Mouse (Mus musculus) kidney, embryonic 14.5 days (tissue): Measurements from ENCODE around the gene Cox10. TPM values are rescaled to one million over a fixed set of nuclear protein-coding genes. Genes with fewer than 3 reads are reported as not detected.

Experiments used
- ATAC-seq: fragments of 200-750 bp; cut with Nextera tagmentation; 2 replicates; pipeline ENCODE4 v1.8.0; 2017; ENCODE audit warnings: moderate number of reproducible peaks, mild to moderate bottlenecking, moderate TSS enrichment, moderate library complexity; ENCODE audit not compliant: low FRiP score, low TSS enrichment
- H3K27ac ChIP-seq: fragments of 300-500 bp; sonication (generic); 2 replicates; pipeline ENCODE4 v1.5.1; 2014; ENCODE audit warnings: low read depth, mild to moderate bottlenecking, low read length, moderate library complexity, mixed read lengths
- H3K27me3 ChIP-seq: fragments of 300-500 bp; sonication (generic); 2 replicates; pipeline ENCODE4 v1.6.1; 2014; ENCODE audit warnings: mild to moderate bottlenecking, low read length; ENCODE audit not compliant: control insufficient read depth, insufficient read depth
- H3K36me3 ChIP-seq: fragments of 300-500 bp; sonication (generic); 2 replicates; pipeline ENCODE4 v1.6.1; 2014; ENCODE audit warnings: low read length, mixed read lengths; ENCODE audit not compliant: control insufficient read depth, insufficient read depth
- H3K4me1 ChIP-seq: fragments of 300-500 bp; sonication (generic); 2 replicates; pipeline ENCODE4 v1.6.1; 2014; ENCODE audit warnings: low read length, mixed read lengths; ENCODE audit not compliant: control insufficient read depth, insufficient read depth
- H3K4me2 ChIP-seq: fragments of 300-500 bp; sonication (generic); replicated peaks from 2 replicates; pipeline ENCODE4 v1.6.1; 2014; ENCODE audit warnings: low read depth, mild to moderate bottlenecking, low read length
- H3K4me3 ChIP-seq: fragments of 300-500 bp; sonication (generic); 2 replicates; pipeline ENCODE4 v1.5.1; 2014; ENCODE audit warnings: mild to moderate bottlenecking, low read length
- H3K9ac ChIP-seq: fragments of 300-500 bp; sonication (generic); 2 replicates; pipeline ENCODE4 v1.6.1; 2014; ENCODE audit warnings: low read depth, mild to moderate bottlenecking, low read length, moderate library complexity
- H3K9me3 ChIP-seq: fragments of 300-500 bp; sonication (generic); 2 replicates; pipeline ENCODE4 v1.6.1; 2016; ENCODE audit warnings: low read length; ENCODE audit not compliant: control insufficient read depth
- WGBS: fragments of 180-500 bp; shearing (Covaris S2); extraction: QIAGEN DNeasy Blood & Tissue Kit; methylation state at CpG from one replicate; pipeline ENCODE4 v1.1.7; 2014; 5-methylcytosine and 5-hydroxymethylcytosine counted together
- polyA plus RNA-seq: library from polyadenylated mRNA; unstranded; fragments of >200 nt; fragmentation: Nextera tagmentation; extraction: Ambion mirVana; gene quantifications from 2 replicates; pipeline ENCODE4 v1.2.1, GENCODE M21; 2014

Cox10 gene
- polyA plus RNA-seq, 1 experiment from 2014 or later: 30.2 TPM

GRCm38 (mm10) chr11:64062226-64062625 lies 17.0 kb downstream of the Cox10 start:
- H3K4me3 ChIP-seq: no peak overlapping the region
- peaks cover 10% of the 10 kb centered on the region; the same call in 1 of the 2 replicates for H3K36me3 ChIP-seq
- H3K4me1 ChIP-seq: no peaks in the 10 kb centered on the region
- no peaks in the 10 kb centered on the region for H3K9me3 ChIP-seq
- ATAC-seq: no peak
- 93% methylated on average over 4 of the region's 4 CpGs for WGBS
- H3K4me2 ChIP-seq: no peak overlapping the region
- H3K9ac ChIP-seq: no peak overlapping the region
- H3K27ac ChIP-seq: no peak overlapping the region
- no peaks in the 10 kb centered on the region for H3K27me3 ChIP-seq

- peaks cover 10% of the 10 kb centered on the region; the same call in 1 of the 2 replicates for H3K36me3 ChIP-seq
- WGBS: 93% methylated on average over 2 of the region's 2 CpGs
Observed at GRCm38 (mm10) chr11:64059305-64059704, 20.0 kb downstream of the Cox10 start.

GRCm38 (mm10) chr11:64058474-64058873 lies 20.8 kb downstream of the Cox10 start:
- no peak for ATAC-seq
- H3K9ac ChIP-seq: no peak overlapping the region
- H3K4me2 ChIP-seq: no peak overlapping the region
- no peak overlapping the region for H3K4me3 ChIP-seq
- no peak overlapping the region for H3K27ac ChIP-seq
- 88% methylated on average over 3 of the region's 3 CpGs for WGBS
- H3K36me3 ChIP-seq: peaks cover 10% of the 10 kb centered on the region; the same call in 1 of the 2 replicates
- no peaks in the 10 kb centered on the region for H3K9me3 ChIP-seq
- no peaks in the 10 kb centered on the region for H3K27me3 ChIP-seq
- no peaks in the 10 kb centered on the region for H3K4me1 ChIP-seq

More at GRCm38 (mm10) chr11:64059305-64059704, 20.0 kb downstream of the Cox10 start:
- no peak overlapping the region for H3K9ac ChIP-seq
- H3K4me1 ChIP-seq: no peaks in the 10 kb centered on the region
- H3K9me3 ChIP-seq: no peaks in the 10 kb centered on the region
- no peaks in the 10 kb centered on the region for H3K27me3 ChIP-seq
- no peak overlapping the region for H3K4me3 ChIP-seq
- no peak overlapping the region for H3K27ac ChIP-seq
- H3K4me2 ChIP-seq: no peak overlapping the region
- no peak for ATAC-seq

- no peak for ATAC-seq
- Histone ChIP-seq H3K4me1 (no peaks in the 10 kb centered on the region), H3K36me3 (peaks cover 2% of the 10 kb centered on the region; the same call in 1 of the 2 replicates)
Observed at GRCm38 (mm10) chr11:64053371-64053770, 25.9 kb downstream of the Cox10 start.

GRCm38 (mm10) chr11:64051195-64051968 lies 27.9 kb downstream of the Cox10 start:
- no peaks in the 10 kb centered on the region for H3K9me3 ChIP-seq
- H3K4me2 ChIP-seq: no peak overlapping the region
- WGBS: 74% methylated on average over 9 of the region's 9 CpGs
- no peak overlapping the region for H3K27ac ChIP-seq
- no peaks in the 10 kb centered on the region for H3K36me3 ChIP-seq
- H3K4me1 ChIP-seq: no peaks in the 10 kb centered on the region
- no peak for ATAC-seq
- no peak overlapping the region for H3K9ac ChIP-seq
- H3K4me3 ChIP-seq: no peak overlapping the region
- H3K27me3 ChIP-seq: no peaks in the 10 kb centered on the region

More at GRCm38 (mm10) chr11:64053371-64053770, 25.9 kb downstream of the Cox10 start:
- Histone ChIP-seq H3K9me3 (no peaks in the 10 kb centered on the region), H3K9ac (no peak overlapping the region), H3K27ac (no peak overlapping the region), H3K27me3 (no peaks in the 10 kb centered on the region), H3K4me3 (no peak overlapping the region), H3K4me2 (no peak overlapping the region)
- WGBS: 74% methylated on average over 5 of the region's 5 CpGs

- Histone ChIP-seq H3K27me3 (no peaks in the 10 kb centered on the region), H3K4me2 (no peak overlapping the region), H3K36me3 (peaks cover 6% of the 10 kb centered on the region; the same call in 1 of the 2 replicates), H3K4me3 (no peak overlapping the region), H3K9ac (no peak overlapping the region), H3K9me3 (no peaks in the 10 kb centered on the region), H3K27ac (no peak overlapping the region), H3K4me1 (no peaks in the 10 kb centered on the region)
- WGBS: 86% methylated on average over 13 of the region's 13 CpGs
- ATAC-seq: no peak
Observed at GRCm38 (mm10) chr11:64047432-64047831, 31.8 kb downstream of the Cox10 start.

- H3K27ac ChIP-seq: no peak overlapping the region
- no peaks in the 10 kb centered on the region for H3K9me3 ChIP-seq
- no peak overlapping the region for H3K4me3 ChIP-seq
- ATAC-seq: no peak
- H3K27me3 ChIP-seq: no peaks in the 10 kb centered on the region
- no peaks in the 10 kb centered on the region for H3K4me1 ChIP-seq
- H3K36me3 ChIP-seq: peaks cover 6% of the 10 kb centered on the region; the same call in 1 of the 2 replicates
- 87% methylated on average over 4 of the region's 4 CpGs for WGBS
- H3K9ac ChIP-seq: no peak overlapping the region
- H3K4me2 ChIP-seq: no peak overlapping the region
Observed at GRCm38 (mm10) chr11:64045041-64045440, 34.2 kb downstream of the Cox10 start.

GRCm38 (mm10) chr11:64044024-64044423 lies 35.2 kb downstream of the Cox10 start:
- H3K9me3 ChIP-seq: no peaks in the 10 kb centered on the region
- H3K36me3 ChIP-seq: peaks cover 6% of the 10 kb centered on the region; the same call in 1 of the 2 replicates
- no peaks in the 10 kb centered on the region for H3K27me3 ChIP-seq
- no peak overlapping the region for H3K27ac ChIP-seq
- H3K4me1 ChIP-seq: no peaks in the 10 kb centered on the region
- no peak overlapping the region for H3K4me2 ChIP-seq
- no peak overlapping the region for H3K9ac ChIP-seq
- 94% methylated on average over 3 of the region's 3 CpGs for WGBS
- no peak overlapping the region for H3K4me3 ChIP-seq
- ATAC-seq: no peak

- ATAC-seq: no peak
- Histone ChIP-seq H3K9ac (no peak overlapping the region), H3K9me3 (no peaks in the 10 kb centered on the region), H3K4me3 (no peak overlapping the region), H3K4me2 (no peak overlapping the region), H3K27me3 (no peaks in the 10 kb centered on the region), H3K4me1 (peaks cover 6% of the 10 kb centered on the region; the same call in 1 of the 2 replicates), H3K27ac (no peak overlapping the region), H3K36me3 (peaks cover 6% of the 10 kb centered on the region; the same call in 1 of the 2 replicates)
- WGBS: 78% methylated on average over 7 of the region's 7 CpGs
Observed at GRCm38 (mm10) chr11:64041281-64041680, 38.0 kb downstream of the Cox10 start.
